10 mouse cellular contexts compared by ENCODE assay signal in genomic region chr2:151631406-151632158, GRCm38 (mm10). TPM values are rescaled to one million over a fixed set of nuclear protein-coding genes. Genes with fewer than 3 reads are reported as not detected.
DNase-seq lines count a peak whose midpoint lies in the region; ATAC-seq and TF ChIP-seq lines count a peak whose summit lies in the region.
"Had no signal": no experiment of that assay in that cellular context is flagged by ENCODE, and none has a peak within 500 bp of the region (broad histone marks: within the 10 kb centered on the region; RNA-seq: fewer than 3 reads in every experiment).

No protein-coding gene starts in this region.

- no peaks in the 10 kb centered on the region for H3K79me2 ChIP-seq in heart, adult 2 months (replicated peaks; ENCODE audit: control insufficient read depth, insufficient read depth, low read length)

- intact Hi-C loops in heart, adult 2 months (cut with DNase I): loop anchor here (2.0 to 5.0 kb wide), 2 partner anchors 55 to 139 kb away; partner anchors contain the start of gene Nsfl1c
- intact Hi-C loops in heart, postnatal 10 days (cut with DNase I): loop anchor here (5.0 kb wide), 1 partner anchor 54 kb away; no protein-coding TSS in a partner anchor

- H3K4me2 ChIP-seq in forebrain, embryonic 15.5 days (replicated peaks): peak overlapping the region; percentile 81
- peak overlapping the region; percentile 87 for H3K4me2 ChIP-seq in liver, embryonic 11.5 days
- peak overlapping the region; percentile 98 for H3K4me2 ChIP-seq in stomach, postnatal 0 days (replicated peaks; ENCODE audit: low read depth)

- peak; percentile 10; the same call in 1 of the 2 replicates for ATAC-seq in forebrain, embryonic 15.5 days (replicated peaks)
- no peak for ATAC-seq in liver, embryonic 11.5 days (replicated peaks; ENCODE audit: low FRiP score)
- ATAC-seq in stomach, postnatal 0 days (ENCODE audit: low FRiP score, low TSS enrichment): peak; percentile 11

- peaks cover 8% of the 10 kb centered on the region for H3K27me3 ChIP-seq in heart, adult 2 months (ENCODE audit: control insufficient read depth, insufficient read depth, low read length)
- peaks cover 64% of the 10 kb centered on the region for H3K27me3 ChIP-seq in E14TG2a.4 (ENCODE audit: insufficient read depth, low read length)
- no peaks in the 10 kb centered on the region for H3K27me3 ChIP-seq in forebrain, embryonic 15.5 days
- H3K27me3 ChIP-seq in liver, embryonic 11.5 days (replicated peaks; ENCODE audit: control insufficient read depth, insufficient read depth, low read length): peaks cover 41% of the 10 kb centered on the region
- peaks cover 6% of the 10 kb centered on the region; the same call in 1 of the 2 replicates for H3K27me3 ChIP-seq in stomach, postnatal 0 days (ENCODE audit: control insufficient read depth, insufficient read depth, low read length)

- no peaks in the 10 kb centered on the region for H3K36me3 ChIP-seq in heart, adult 2 months (ENCODE audit: control insufficient read depth, insufficient read depth, low read length)
- H3K36me3 ChIP-seq in E14TG2a.4 (ENCODE audit: insufficient read depth, low read length): no peaks in the 10 kb centered on the region
- H3K36me3 ChIP-seq in forebrain, embryonic 15.5 days: no peaks in the 10 kb centered on the region
- no peaks in the 10 kb centered on the region for H3K36me3 ChIP-seq in liver, embryonic 11.5 days (ENCODE audit: control insufficient read depth, insufficient read depth, low read length)
- no peaks in the 10 kb centered on the region for H3K36me3 ChIP-seq in stomach, postnatal 0 days (ENCODE audit: control insufficient read depth, insufficient read depth, low read length)

- peak overlapping the region; percentile 10; the same call in 1 of the 2 replicates for H3K9ac ChIP-seq in heart, adult 2 months (ENCODE audit: low read depth, low read length)
- peak overlapping the region; percentile 86 for H3K9ac ChIP-seq in forebrain, embryonic 15.5 days (replicated peaks)
- peak overlapping the region; percentile 40 for H3K9ac ChIP-seq in liver, embryonic 11.5 days (ENCODE audit: low read depth, low read length)
- H3K9ac ChIP-seq in stomach, postnatal 0 days (ENCODE audit: low read length): peak overlapping the region; percentile 66

- peak overlapping the region; percentile 81 for H3K4me3 ChIP-seq in heart, adult 2 months
- peak overlapping the region; percentile 82 for H3K4me3 ChIP-seq in E14TG2a.4 (replicated peaks; ENCODE audit: low read length)
- peak overlapping the region; percentile 80 for H3K4me3 ChIP-seq in forebrain, embryonic 15.5 days
- H3K4me3 ChIP-seq in liver, embryonic 11.5 days (ENCODE audit: low read depth, low read length): peak overlapping the region; percentile 52
- H3K4me3 ChIP-seq in stomach, postnatal 0 days (ENCODE audit: low read depth, low read length): peak overlapping the region; percentile 64
- H3K4me3 ChIP-seq: erythroblast, embryonic 14.5 days had no signal

- no peaks in the 10 kb centered on the region for H3K4me1 ChIP-seq in heart, adult 2 months (ENCODE audit: control insufficient read depth, insufficient read depth, low read length)
- peaks cover 20% of the 10 kb centered on the region for H3K4me1 ChIP-seq in E14TG2a.4 (replicated peaks; ENCODE audit: low read depth, low read length)
- peaks cover 21% of the 10 kb centered on the region for H3K4me1 ChIP-seq in forebrain, embryonic 15.5 days
- no peaks in the 10 kb centered on the region for H3K4me1 ChIP-seq in liver, embryonic 11.5 days (replicated peaks; ENCODE audit: control insufficient read depth, insufficient read depth, low read length)
- no peaks in the 10 kb centered on the region for H3K4me1 ChIP-seq in stomach, postnatal 0 days (replicated peaks; ENCODE audit: control insufficient read depth, insufficient read depth)

- no peak for TF ChIP-seq EP300 in heart, adult 2 months (IDR thresholded peaks at IDR 0.05; ENCODE audit: insufficient read depth, low read depth, low read length)
- no peak for TF ChIP-seq EP300 in stomach, postnatal 0 days (optimal IDR thresholded peaks at IDR 0.05)

- TF ChIP-seq CTCF in heart, adult 2 months (IDR thresholded peaks at IDR 0.05): no peak
- TF ChIP-seq CTCF in E14TG2a.4 (conservative IDR thresholded peaks at IDR 0.05; ENCODE audit: low read length): no peak
- TF ChIP-seq CTCF in stomach, postnatal 0 days (IDR thresholded peaks at IDR 0.05; ENCODE audit: low read depth): no peak

- peak overlapping the region; percentile 57 for H3K27ac ChIP-seq in heart, adult 2 months
- H3K27ac ChIP-seq in forebrain, embryonic 15.5 days (replicated peaks): peak overlapping the region; percentile 77
- no peak overlapping the region for H3K27ac ChIP-seq in liver, embryonic 11.5 days (ENCODE audit: low read depth, low read length)
- no peak overlapping the region for H3K27ac ChIP-seq in stomach, postnatal 0 days (replicated peaks)

- DNase-seq in heart, adult 2 months: no peak
- DNase-seq in heart, postnatal 10 days: no peak
- no peak for DNase-seq in liver, embryonic 11.5 days (ENCODE audit: low spot score)
- no peak for DNase-seq in stomach, postnatal 0 days (ENCODE audit: low spot score)
- DNase-seq in adrenal gland, postnatal 10 days: no peak
- no peak for DNase-seq in spleen, postnatal 36 days (ENCODE audit: low spot score in 2 of 2)

- TF ChIP-seq POLR2A in heart, adult 2 months (IDR thresholded peaks at IDR 0.05; ENCODE audit: insufficient read depth, low read depth, low read length): no peak

- no peaks in the 10 kb centered on the region for H3K9me3 ChIP-seq in E14TG2a.4 (ENCODE audit: low read length)
- H3K9me3 ChIP-seq in forebrain, embryonic 15.5 days: no peaks in the 10 kb centered on the region
- H3K9me3 ChIP-seq in liver, embryonic 11.5 days (ENCODE audit: control insufficient read depth, low read length): no peaks in the 10 kb centered on the region
- H3K9me3 ChIP-seq in stomach, postnatal 0 days (ENCODE audit: control insufficient read depth, low read length): no peaks in the 10 kb centered on the region

- WGBS in heart, adult 2 months: 10% methylated on average over 21 of the region's 22 CpGs
- 2% methylated on average over 22 of the region's 22 CpGs for WGBS in forebrain, embryonic 15.5 days
- 4% methylated on average over 22 of the region's 22 CpGs for WGBS in liver, embryonic 11.5 days
- 7% methylated on average over 22 of the region's 22 CpGs for WGBS in stomach, postnatal 0 days

RNA-seq across cellular contexts. Expression of gene Snph, which starts 0.8 kb away (rescaled TPM):
- 1 to 10 TPM; 4.3 to 5.0 TPM for total RNA-seq in heart, adult 2 months (2021)
- polyA plus RNA-seq in heart, adult 2 months (2012; rRNA removed): 0.09 and 0.21 TPM in 2 replicates
- 1 to 10 TPM; 2.3 to 3.1 TPM for total RNA-seq in heart, postnatal 10 days (2021)
- 10.0 and 11.2 TPM in 2 replicates for polyA plus RNA-seq in forebrain, embryonic 15.5 days (2015; fragmentation: Nextera tagmentation; extraction: Ambion mirVana)
- 0.36 and 0.56 TPM in 2 replicates for polyA plus RNA-seq in liver, embryonic 11.5 days (2014; fragmentation: Nextera tagmentation; extraction: Ambion mirVana)
- polyA plus RNA-seq in stomach, postnatal 0 days (2015; fragmentation: Nextera tagmentation; extraction: Ambion mirVana): 0.50 and 0.52 TPM in 2 replicates
- 1 to 10 TPM; 6.2 to 9.1 TPM for total RNA-seq in adrenal gland, postnatal 10 days (2021)
- total RNA-seq: CH12.LX had no signal
- polyA plus RNA-seq: erythroblast, embryonic 14.5 days had no signal

RNA-seq across cellular contexts. Expression of gene Rad21l, which starts 36.8 kb away (rescaled TPM):
- total RNA-seq in heart, adult 2 months (2021): not detected
- not detected in 2 replicates for polyA plus RNA-seq in heart, adult 2 months (2012; rRNA removed)
- not detected for total RNA-seq in heart, postnatal 10 days (2021)
- 0.10 TPM in 1 of 2 replicates, not detected in the other for polyA plus RNA-seq in forebrain, embryonic 15.5 days (2015; fragmentation: Nextera tagmentation; extraction: Ambion mirVana)
- not detected in 2 replicates for polyA plus RNA-seq in liver, embryonic 11.5 days (2014; fragmentation: Nextera tagmentation; extraction: Ambion mirVana)
- not detected in 2 replicates for polyA plus RNA-seq in stomach, postnatal 0 days (2015; fragmentation: Nextera tagmentation; extraction: Ambion mirVana)
- total RNA-seq in adrenal gland, postnatal 10 days (2021): not detected
- total RNA-seq: CH12.LX had no signal
- polyA plus RNA-seq: erythroblast, embryonic 14.5 days had no signal

RNA-seq across cellular contexts. Expression of gene Sdcbp2, which starts 59.2 kb away (rescaled TPM):
- 1 to 10 TPM; 1.9 to 2.4 TPM for total RNA-seq in heart, adult 2 months (2021)
- 2.2 TPM in 2 replicates for polyA plus RNA-seq in heart, adult 2 months (2012; rRNA removed)
- 1 to 10 TPM; 1.6 to 3.2 TPM for total RNA-seq in heart, postnatal 10 days (2021)
- 0.52 and 0.64 TPM in 2 replicates for polyA plus RNA-seq in forebrain, embryonic 15.5 days (2015; fragmentation: Nextera tagmentation; extraction: Ambion mirVana)
- 0.60 TPM in 1 of 2 replicates, not detected in the other for polyA plus RNA-seq in liver, embryonic 11.5 days (2014; fragmentation: Nextera tagmentation; extraction: Ambion mirVana)
- polyA plus RNA-seq in stomach, postnatal 0 days (2015; fragmentation: Nextera tagmentation; extraction: Ambion mirVana): 156 and 169 TPM in 2 replicates
- total RNA-seq in adrenal gland, postnatal 10 days (2021): 1 to 10 TPM; 2.2 to 2.3 TPM
- polyA plus RNA-seq: erythroblast, embryonic 14.5 days had no signal

Comparison
In these comparisons a context has a peak if more than half of its experiments do, and no peak if none do; other contexts are left out.
1. H3K27ac ChIP-seq: peak in heart, adult 2 months (single experiment) and forebrain, embryonic 15.5 days (single experiment); none in liver, embryonic 11.5 days (single experiment) and stomach, postnatal 0 days (single experiment).
2. H3K9ac ChIP-seq: peak in every context shown above with its lines; median percentile 86 in forebrain, embryonic 15.5 days; 66 in stomach, postnatal 0 days; 40 in liver, embryonic 11.5 days; 10 in heart, adult 2 months.
3. RNA of gene Sdcbp2, which starts 59.2 kb away (polyA plus RNA-seq): 156 to 169 TPM in stomach, postnatal 0 days; 2.2 TPM in heart, adult 2 months, 0.52 to 0.64 TPM in forebrain, embryonic 15.5 days and 0.60 TPM in liver, embryonic 11.5 days; every median in the first group is over 10 times any median in the second.
4. Peak in every context shown above with its lines, with median percentiles within 50 percentile points of each other: H3K4me3 ChIP-seq and H3K4me2 ChIP-seq.